Mouse (Mus musculus) common myeloid progenitor, adult 5-6 weeks (primary cell): ENCODE measurements around the gene Otor. TPM values are rescaled to one million over a fixed set of nuclear protein-coding genes. Genes with fewer than 3 reads are reported as not detected.

ENCODE experiments used
- ATAC-seq: replicated peaks from 2 replicates; pipeline ENCODE4 v1.8.0; 2016; ENCODE audit warnings: low read depth, mild to moderate bottlenecking, moderate TSS enrichment, inconsistent platforms; ENCODE audit not compliant: poor library complexity, severe bottlenecking
- total RNA-seq: library from RNA; stranded (forward); fragments of 200-1000, 187-1606 nt; gene quantifications from 2 replicates; pipeline ENCODE4 v1.2.3, GENCODE M21; 2017

Gene Otor
- total RNA-seq: not detected in 2 replicates

DNA sequence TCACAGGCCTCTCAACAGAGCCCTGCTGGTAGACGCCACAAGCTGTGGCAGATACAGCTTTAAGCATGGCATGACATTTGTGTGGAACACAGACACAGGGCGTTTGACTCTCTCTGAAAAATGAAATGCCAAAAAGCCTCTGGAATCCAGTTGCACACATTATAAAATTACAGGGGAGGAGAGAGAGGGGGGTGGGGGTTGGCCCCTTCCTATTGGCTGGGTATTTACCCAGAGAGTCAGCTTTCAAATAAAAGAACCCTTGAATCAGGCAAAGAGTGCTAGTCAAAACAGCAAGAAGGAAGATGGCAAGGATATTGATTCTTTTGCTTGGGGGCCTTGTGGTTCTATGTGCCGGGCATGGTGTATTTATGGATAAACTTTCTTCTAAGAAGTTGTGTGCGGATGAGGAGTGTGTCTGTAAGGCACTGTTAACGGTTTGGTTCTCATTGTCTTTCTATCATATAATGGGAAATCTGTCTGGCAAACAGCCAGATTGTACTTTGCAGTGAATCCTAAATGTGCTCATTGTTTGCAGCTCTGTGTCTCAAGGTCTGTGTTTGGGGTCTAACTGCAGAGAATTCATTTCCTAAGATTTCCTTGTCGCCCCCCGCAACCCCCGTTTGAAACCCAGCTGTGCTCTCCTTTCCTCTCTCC lies at the start of gene Otor:
Gene Otor, plus strand, starts transcription at position 276 of the 654 bp plus-strand sequence.
- no peak for ATAC-seq

DNA sequence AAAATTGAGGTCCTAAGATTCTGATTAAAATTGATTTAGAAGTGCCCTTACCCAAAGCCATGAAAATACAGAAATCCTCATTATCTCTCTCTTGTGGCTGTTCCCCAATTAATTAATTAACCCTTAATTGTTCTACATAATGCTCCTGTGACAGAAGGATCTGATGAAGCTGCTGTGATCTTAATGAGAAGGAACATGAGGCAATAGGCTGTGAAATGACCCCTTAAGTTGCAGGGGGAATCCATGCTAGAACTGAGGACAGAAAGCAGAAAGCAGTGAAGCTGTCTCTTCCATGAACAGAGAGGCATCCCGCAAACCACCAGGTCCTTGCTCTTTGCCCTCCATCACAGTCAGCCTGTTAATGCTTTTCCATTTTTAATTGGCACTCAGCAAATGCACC lies 47.0 kb upstream of the Otor start:
- no peak for ATAC-seq

DNA sequence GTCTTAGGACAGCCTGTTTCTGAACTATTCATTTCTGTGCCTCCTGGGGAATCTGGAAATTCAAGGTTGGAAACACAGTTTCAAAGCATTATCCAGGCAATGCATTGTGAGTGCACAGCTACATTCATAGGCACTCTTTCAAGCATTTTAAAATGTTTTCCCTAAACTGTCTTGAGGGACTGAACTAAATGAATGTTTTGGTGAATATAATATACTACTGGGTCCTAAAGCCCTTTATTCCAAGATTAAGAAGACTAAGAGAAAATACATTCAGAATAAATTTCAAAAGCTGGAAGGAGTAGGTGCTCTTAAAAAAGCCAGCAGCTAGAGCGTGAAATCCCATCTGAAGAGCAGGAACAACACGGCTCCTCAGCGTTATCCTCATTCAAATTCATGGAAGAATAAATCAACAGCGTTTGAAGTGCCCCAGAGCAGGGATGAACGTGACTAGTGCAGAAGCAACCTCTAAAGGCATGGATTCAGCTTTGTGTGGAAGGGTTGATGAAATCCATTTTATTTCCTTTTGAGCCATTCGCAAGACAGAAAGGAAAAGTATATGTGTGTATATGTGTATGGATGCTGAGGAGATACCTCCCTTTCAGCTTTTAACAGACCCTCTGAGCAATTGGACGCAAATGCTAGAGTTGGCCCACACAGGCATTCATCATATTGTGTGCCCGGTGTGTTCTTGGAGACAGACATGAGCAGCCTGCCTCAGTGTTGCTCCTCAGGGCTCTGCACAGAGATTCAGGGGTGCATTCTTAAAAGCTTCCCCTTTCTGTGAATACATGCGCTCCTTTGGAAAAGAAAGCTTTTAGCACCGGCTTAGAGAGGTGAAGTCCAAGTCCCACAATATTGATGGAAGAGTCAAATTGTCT lies 45.7 kb upstream of the Otor start:
- ATAC-seq: no peak

DNA sequence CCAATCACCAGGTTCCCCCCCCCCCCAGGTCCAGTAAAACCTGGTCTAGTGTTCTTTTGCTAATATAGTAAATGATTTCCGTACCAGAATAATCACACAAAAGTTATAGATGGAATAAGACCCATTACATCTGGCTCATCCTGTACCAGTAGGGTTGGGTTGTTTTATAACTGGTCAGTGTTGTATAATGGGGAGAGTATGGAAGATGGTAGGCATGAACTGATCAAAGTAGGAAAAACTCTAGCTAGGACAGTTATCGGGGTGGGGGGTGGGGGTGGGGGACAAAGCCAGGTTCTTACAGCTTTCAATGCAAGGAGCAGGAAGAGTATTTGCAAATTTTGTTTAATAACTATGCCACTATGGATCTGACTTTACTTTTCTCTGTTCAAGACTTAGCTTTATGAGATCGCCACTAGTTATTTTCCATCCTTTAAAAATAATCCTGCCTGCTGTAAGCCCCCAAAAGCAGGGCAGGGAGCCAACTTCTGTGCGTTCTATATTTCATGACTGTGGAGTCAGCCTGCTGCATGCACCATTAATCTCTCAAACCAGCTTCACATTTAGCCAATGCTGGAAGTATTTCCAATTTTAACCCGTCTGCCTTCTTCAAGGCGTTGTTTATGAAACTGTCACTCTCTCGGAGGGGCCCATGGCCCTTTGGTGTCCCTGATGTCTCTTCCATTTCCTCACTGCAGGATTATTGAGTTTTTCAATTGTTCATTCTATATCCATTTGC lies 43.8 kb upstream of the Otor start:
- no peak for ATAC-seq

DNA sequence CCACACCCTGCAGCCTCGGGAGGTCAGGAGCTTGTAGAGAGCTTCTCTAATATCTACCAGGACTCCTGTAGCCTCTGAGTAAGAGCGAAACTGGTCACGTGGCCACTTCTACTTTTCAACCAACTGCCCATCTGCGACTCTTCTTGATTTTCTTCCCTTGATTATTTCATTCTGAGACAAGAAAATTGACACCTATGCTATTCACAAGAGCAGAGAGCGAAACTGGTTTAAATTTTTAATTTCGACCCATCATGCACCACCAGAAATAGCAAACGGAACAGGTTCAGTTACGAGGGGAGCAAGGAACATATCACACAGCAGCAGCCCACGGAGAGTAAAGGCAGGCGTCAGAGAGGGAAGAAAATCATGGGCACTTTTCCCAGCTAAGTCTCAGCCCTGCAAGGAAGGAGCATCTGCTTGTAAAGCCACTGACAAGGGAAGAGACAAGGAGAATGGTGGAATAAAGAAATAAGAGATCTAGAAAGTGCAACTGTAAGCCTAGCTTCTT lies 43.1 kb upstream of the Otor start:
- peak; percentile 56 for ATAC-seq

DNA sequence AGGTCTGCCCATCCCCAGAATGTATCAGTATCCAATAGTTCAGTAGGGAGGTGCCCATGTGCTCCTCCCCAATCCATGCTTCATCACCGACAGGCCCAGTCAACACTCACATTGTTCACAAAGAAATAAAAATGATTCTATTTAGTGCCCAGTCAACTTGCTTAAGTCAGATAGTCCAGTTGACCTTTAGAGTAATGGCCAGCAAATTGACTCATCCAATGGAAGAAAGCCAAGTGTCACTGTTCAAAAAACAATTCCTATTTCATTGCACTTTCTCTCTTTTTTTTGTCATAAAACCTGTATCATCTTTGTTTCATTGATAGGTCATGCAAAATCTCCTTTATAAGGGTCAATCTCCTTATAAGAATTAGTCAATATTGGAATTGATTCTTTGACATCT lies 36.7 kb upstream of the Otor start:
- ATAC-seq: no peak

DNA sequence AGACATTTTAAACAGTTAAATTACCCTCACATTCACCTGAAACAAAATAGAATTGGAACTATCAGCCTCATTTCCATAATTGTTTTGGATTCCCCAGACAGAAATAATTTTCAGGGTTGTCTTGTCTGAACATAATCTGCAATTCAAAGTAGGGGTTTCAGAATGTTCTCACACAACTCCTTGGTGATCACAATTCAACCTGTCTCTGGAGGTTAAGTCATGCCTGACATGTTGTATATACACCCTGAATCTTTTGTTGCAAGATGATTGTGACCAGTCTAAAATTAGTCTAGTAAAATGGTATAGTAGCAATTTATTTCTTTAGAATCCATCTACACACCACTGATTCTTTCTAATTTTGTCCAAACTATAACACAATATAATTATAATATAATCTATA lies 23.0 kb upstream of the Otor start:
- no peak for ATAC-seq

DNA sequence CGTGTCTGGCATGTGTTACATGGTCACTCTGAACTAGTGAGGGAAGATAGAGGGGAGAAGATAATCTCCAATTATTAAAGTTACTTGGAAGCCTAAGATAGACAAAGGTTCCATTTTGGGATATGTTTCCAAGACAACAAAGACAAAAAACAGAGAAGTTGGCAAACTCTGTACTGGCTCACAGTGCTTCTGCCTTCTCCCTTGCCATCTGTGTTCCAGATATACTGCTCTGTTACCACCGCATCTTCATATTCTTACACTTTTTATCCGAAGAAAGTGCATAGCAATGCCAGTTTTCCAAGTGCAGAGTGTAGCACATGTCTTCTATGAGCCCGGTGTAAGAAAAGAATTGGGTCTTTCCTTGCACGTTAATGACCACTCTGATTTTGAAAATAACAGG lies 21.5 kb upstream of the Otor start:
- ATAC-seq: no peak

DNA sequence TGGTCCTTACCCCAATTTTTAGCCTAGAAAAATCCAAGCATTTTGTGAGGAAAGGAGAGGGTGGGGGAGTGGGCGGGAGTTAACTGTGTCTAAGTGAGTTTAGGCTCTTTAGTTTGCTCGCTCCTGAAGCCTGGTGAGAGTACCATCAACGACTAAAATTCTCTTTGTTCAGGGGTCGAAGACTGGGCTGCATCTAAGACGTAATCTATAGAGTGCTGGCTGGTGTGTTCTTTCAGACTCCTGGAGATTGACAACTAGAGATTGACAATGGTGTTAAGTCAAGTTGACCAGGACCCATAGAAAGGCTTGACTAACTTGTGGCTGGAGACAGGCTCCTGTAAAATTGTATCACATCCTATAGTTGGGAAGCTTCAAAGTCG lies 15.9 kb upstream of the Otor start:
- ATAC-seq: no peak; the same call in 1 of the 2 replicates

DNA sequence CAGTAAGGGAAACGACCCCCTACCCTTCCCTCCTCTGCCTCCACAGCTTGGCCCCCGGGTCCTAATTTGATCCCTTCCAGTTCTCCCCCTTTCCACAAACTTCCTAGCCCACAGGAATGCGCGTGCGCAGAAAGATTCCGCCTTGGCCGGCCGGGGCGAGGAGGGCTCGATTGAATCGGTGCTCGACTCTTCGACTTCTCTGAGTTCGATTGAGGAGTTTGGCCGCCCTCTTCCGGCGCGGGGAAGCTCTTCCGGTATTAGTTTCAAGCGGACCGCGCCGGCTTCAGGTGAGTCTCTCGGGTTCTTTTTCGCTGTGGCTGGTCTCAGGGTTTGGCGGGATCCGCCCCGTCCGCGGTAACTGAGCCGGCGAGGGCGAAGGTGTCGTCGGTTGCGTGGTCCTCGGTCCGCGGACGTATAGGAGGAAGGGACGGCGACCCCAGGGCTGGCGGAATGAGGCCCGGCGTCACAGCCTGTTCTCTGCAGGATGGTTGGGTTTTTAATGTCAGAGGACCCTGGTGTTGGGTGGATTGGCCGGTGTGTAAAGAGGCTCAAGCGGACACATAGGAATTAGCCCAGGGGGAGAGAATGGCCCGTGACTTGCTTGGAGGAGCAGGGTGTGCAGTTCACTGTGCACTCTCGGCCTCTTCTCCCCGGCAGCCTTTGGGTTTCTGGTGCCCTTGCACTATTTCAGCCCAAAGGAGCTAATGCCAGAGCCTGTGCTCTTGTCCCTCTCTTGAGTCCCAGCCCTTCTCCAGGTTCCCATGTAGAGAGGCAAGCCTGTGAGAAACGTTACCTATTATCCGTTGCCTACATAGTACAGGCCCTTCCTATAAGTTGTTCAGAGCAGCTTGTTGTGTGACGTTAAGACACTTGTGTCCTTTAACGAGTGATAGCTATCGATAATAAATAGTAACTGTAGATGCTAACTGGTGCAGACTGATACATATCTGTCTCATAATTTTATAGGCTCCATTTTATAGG lies 15.2 kb upstream of the Otor start, which contains the start of gene Snrpb2:
Gene Snrpb2, plus strand, starts transcription at position 228 of the 981 bp plus-strand sequence.
- peak; percentile 98 for ATAC-seq

DNA sequence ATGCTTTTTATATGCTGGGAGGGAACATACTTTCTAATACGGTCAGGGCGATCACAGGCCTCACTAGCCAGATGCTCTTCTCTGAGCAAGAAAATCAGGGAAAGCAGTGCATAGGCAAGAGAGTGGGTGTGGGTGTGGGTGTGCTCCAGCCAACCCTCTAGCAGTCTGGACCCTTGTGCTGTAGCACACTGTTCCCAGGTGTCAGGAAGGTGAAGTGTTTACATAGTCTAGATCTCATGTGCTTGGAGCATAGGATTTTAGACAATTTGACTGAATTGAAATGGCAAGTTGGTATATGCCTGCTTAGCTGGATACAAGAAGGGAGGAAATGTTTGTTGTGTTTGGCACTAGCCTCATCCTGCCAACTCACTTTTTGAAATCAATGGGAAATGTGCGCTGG lies 12.4 kb upstream of the Otor start:
- no peak for ATAC-seq

DNA sequence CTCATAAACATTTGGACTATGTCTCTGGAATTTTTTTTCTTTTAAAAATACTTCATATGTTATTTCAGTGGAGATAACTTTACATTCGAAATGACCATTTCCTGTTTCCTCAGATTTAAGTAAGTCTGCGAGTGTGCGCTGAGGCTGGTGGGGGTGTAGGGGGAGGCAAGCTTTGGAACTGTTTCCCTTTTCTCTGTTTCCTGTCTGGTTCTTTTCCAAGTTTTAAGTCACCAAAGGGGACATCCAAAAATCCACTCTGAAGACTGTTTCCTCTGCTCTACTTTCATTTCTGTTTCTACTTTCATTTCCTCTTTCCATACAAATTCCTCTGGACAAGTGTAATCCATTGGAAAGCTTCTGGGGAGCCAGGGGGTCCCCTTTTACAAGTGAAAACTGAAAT lies 3.4 kb downstream of the Otor start:
- peak; percentile 81 for ATAC-seq

DNA sequence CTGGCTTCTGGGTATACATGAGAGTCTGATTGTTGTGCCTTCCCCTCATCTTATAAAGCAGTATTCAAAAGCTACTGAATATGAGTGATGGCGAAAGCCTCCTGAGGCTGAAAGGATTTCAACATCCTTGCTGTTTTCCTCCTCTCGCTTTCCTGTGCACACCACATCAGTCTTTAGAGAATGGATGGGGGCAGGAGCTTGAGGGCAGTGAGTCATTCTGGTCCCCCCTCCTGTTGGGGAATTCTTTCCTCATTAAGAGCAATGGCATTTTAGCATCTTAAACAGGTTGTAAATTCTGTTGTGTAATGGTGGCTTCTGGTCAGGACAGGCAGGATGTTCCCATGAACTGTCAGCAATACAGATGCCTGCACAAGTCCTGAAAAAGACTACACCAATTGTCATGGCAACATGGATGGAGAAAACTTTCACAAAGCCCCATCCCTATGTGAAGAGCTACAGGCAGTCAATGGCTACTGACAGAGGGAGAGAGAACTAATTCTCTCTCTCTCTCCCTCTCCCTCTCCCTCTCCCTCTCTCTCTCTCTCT lies 6.7 kb downstream of the Otor start:
- ATAC-seq: peak; percentile 40

DNA sequence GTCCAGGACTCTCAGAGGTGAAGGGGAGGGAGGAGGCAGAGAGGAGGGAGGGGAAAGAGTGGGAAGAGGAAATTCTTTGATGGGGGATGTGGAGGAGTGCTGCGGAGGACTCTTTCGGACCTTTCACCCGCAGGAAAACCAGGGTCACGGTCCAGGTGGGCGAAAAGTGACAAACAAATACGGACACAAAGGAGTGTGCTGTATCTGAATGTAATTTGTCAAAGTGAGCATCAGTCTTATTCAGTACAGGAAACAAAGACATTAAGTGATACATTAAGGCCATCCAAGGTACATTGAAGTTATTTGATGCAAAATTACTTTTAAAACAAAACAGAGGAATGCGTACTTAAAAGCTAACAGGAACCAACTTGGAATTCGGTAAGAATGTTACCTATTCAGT lies 11.6 kb downstream of the Otor start:
- no peak for ATAC-seq

DNA sequence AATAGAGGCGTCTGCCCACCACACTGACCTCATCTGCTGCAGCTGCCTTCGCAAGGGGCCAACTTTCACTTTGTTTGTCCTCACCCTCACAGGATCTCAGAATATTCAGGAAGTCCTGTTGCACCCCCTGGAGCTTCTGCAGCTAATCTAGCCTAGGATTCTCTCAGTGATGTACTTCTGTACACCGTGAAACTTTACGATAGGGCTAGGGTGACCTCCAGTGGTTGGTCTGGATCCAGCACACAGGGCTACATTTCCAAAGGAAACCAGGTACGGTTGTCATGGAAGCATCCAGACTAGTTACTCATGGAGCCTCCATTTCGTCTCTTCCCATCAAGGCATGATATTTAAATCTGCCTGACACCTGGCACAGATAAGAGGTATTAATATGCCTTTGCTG lies 15.5 kb downstream of the Otor start:
- peak; percentile 96 for ATAC-seq

DNA sequence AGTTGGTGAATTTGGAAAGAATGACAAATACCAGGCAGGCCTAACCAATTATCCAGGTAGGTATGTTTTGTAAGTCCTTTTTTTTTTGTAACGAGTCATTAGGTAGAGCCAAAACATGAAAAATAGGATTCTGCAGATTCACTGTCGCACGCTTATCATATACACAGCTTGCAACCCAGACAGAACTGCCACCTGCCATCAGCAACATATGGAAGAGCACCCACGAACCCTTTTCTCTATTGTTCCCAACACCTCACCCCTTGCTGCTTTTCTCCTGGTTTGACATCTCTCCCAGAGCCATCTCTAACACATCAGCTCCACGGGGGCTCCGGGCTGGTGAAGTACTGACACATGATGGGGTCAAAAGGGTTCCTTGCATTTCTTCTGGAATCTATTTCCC lies 16.5 kb downstream of the Otor start:
- no peak for ATAC-seq

DNA sequence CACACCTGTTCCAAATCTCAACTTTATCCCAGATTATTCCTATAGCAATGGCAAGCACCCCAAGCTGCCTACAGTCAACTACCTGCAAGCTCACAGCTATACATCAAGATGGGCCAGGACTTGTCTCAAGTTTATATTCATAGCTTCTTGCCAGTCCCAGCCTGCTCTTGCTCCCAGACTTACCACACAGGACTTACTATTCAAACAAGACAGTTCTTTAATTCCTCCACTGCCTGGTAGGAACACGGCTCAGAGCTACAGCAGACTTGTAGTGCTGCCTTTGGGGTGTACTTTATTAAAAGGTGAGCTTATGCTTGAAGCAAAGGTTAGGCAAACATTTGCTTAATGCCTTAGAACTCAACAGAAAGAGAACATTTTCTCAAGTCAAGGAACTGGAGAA lies 18.9 kb downstream of the Otor start:
- no peak for ATAC-seq

DNA sequence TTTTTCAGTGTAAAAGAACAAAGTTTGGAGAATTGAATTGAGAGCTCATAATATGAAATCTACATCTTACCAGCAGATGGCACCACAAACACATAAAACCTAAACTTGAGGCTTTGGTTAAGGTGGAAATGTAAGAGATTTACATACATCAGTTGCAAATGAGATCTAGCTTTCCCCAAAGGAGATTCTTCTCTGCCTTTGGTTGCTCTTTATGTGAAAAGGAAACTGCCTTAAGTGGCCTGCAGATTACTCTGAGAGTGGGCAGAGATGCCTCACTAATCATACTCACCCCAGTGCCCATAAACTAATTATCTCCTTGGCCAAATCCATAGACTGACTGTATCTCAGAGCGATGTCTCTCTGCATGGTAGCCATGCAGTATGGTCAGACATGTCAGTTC lies 35.6 kb downstream of the Otor start:
- 0 out of 2 replicates have a peak, but pooled peaks have one; percentile 50 for ATAC-seq

DNA sequence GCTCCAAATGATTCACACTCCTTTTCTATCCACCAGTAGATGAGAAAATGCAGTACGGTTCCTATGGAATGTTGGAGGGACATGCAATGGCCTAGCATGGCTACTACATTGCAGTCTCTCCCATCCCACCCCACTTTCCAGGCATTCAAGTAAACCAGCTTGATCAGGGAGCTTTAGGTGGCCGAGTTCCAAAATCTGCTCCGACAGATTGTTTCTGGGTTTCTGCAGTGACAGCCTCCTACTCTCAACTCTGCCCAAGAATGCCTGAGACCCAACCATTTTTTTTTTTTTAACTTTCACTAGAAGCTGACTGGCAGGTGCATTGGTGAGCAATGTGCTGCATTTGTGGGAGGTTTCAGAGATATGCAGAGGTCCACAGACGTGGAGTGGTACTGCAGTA lies 36.4 kb downstream of the Otor start:
- no peak for ATAC-seq
